Mouse (Mus musculus): ENCODE results near the gene Vmn1r91.
"Not testable (repeated sequence)": the region's sequence is repeated elsewhere in the genome, so short reads cannot be mapped to it uniquely, and the experiment has no call there.

Vmn1r91 gene

DNA sequence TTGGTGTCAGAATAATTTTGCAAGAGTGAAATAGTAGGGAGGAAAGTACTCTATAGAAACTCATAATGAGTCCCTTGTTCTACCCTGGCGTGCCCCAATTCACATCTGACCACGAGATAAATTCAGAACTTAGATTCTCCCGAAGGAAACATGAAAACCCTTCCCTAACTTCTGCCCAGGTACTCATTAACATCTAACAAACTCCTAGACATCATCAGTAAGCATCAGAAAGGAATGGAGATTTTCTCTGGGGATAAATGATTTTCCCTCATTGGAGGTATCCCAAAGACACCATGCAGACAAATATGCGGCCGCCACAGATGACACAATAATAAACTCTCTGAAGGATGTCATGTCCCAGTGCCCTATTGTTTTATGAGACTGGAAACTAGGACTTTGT lies at the start of gene Vmn1r91:
Gene Vmn1r91, plus strand, starts transcription at position 301 of the 400 bp plus-strand sequence.
- not testable (repeated sequence) for DNase-seq

GRCm38 (mm10) chr7:20064100-20064499 lies 35.4 kb upstream of the Vmn1r91 start:
- not testable (repeated sequence) for DNase-seq

DNA sequence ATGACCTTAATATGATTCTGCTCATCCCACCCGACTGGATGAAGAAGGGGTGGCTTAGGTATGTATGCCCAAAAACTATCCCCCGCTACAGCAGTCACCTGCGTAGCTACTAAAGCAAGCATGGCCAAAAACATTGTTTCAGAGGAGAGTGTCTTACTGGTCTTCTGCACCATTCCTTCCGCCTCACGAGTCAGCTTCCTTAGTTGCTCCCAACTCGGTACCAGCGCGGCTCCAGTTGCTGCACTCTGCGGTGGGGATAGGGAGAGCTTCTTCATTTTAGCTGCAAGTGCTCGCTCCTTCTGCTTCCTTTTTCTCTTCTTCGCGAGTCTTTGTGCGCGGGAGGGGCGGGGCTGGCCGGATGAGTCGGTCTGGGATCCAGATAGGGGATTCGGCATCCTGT lies 21.4 kb upstream of the Vmn1r91 start:
- DNase-seq: not testable (repeated sequence)

DNA sequence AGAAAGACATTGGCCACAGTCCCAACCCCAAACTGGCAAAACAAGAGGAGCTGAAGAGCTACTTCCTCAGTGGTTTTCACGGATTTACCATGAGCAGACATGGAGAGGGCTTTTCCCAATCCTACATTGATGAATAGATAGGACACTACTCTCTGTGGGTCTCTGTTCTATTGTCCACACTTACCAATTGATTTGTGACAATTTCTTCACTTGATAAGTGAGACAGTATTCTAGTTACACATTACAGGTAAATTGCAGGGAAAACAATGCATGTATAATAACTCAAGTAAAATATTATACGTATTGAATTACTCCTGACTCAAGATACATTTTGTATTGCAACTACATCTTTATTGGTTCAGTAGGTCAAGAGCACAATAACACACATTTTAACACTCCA lies 23.0 kb downstream of the Vmn1r91 start, which contains the start of gene Gm16442:
Gene Gm16442, minus strand, starts transcription at position 101 of the 400 bp plus-strand sequence.
- DNase-seq: not testable (repeated sequence)

GRCm38 (mm10) chr7:20138988-20139387 lies 39.5 kb downstream of the Vmn1r91 start, which contains the start of gene Vmn1r93:
Gene Vmn1r93 (minus strand): TSS chr7:20139088.
- not testable (repeated sequence) for DNase-seq
